Mouse (Mus musculus): Measurements from ENCODE around the gene Arid1b.

Arid1b gene

DNA sequence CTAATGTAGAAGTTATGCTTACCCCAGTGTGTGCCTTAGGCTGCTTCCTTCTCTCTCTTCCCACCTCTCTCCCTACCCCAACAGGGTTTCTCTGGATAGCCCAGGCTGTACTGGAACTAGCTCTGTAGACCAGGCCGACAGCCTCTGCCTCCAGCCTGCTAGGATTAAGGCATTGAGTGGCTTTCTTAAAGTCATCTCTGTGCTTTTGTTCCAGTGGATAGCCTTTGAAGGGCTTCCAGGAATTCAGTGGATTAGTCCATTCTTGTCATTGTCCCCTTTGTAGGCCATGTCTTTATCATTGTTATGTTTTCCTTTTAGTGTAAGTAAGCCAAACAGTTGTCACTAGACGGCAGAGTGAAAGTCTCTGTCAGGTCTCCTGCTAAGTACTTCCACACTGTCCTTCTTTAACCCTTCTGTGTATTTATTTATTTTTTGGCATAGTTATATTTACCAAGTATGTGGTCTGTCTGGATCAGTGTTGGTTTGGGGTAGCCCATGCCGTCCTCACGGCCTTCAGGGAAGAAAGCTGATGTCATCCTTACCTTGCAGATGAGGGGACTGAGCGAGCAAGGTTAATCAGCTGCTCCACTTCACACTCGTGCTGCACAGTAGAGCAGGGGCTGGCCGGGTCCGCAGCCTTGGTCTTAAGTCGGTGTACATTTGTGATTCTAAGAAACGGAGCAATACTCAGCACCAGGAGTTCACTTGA is 58.1 kb downstream of the Arid1b start:
- intact Hi-C loops (cut with DNase I) = loop anchor here (10.0 kb wide), 1 partner anchor 47 kb away; no protein-coding TSS in a partner anchor

DNA sequence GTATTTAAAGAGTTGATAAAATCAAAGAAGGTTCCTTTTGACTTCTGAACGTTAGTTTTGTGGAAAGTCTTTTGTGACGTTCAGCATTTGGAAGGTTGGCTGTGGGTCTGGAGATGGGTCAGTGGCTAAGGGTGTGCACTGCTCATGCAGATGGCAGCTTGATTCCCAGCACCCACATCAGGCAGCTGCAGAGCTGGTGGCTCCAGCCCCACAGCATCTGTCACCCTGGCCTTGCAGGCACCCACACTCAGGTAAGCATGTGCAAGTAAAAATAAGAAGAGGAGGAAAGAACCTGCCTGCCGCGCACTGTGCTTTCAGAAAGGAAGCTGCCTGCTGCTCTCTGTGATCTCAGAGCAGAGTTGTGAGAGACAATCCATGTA is 58.7 kb downstream of the Arid1b start:
- intact Hi-C loops (cut with DNase I) = loop anchor here (10.0 kb wide), 1 partner anchor 48 kb away; no protein-coding TSS in a partner anchor

- intact Hi-C loops (cut with DNase I) = loop anchor here (10.0 kb wide), 1 partner anchor 48 kb away; no protein-coding TSS in a partner anchor
Observed at GRCm38 (mm10) chr17:5053201-5053600, 59.1 kb downstream of the Arid1b start.

- intact Hi-C loops (cut with DNase I) = loop anchor here (5.0 to 10.0 kb wide), 2 partner anchors 51 to 82 kb away; no protein-coding TSS in a partner anchor
Observed at GRCm38 (mm10) chr17:5055412-5055811, 61.3 kb downstream of the Arid1b start.

- intact Hi-C loops (cut with DNase I) = loop anchor here (5.0 to 10.0 kb wide), 2 partner anchors 52 to 81 kb away; no protein-coding TSS in a partner anchor
Observed at GRCm38 (mm10) chr17:5056654-5057053, 62.5 kb downstream of the Arid1b start.

GRCm38 (mm10) chr17:5057286-5057685 is 63.2 kb downstream of the Arid1b start:
- intact Hi-C loops (cut with DNase I) = loop anchor here (5.0 to 10.0 kb wide), 2 partner anchors 52 to 80 kb away; no protein-coding TSS in a partner anchor

DNA sequence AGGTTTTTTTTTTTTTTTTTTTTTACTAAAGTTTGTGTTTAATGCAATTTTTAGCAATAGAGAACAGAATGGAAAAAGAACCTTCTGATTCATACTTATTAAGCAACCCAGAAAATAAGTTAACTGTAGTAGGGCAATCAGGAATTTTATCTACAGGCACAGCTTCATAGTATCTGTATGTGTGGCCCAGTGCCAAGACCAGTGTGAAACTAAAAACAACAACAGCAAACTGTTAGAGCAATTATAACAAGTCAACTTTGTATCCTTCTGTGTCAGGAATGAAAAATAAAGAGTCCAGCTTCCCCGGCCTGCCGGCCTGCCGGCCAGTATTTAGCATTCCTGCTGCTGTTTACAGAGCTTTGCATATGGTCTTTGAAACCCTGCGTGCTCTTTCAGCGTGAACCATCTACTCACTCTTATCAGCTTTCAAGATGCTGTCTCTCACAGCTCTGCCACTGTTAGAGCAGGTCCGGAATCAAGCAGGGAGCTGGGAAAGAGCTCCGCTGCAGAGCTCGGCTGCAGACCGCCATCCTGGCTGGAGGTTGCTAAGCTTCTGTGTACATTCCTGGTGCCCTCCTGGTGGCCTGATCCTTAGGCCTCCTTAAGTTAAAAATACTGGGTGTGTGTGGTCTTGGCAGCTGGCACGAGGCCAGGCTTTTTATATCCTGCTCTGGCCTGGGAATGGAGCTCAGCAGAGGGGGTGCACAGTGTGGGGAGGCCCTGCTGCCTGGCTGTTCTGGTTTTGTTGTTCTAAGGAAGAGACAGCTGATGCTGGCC is 64.0 kb downstream of the Arid1b start:
- intact Hi-C loops (cut with DNase I) = loop anchor here (5.0 to 10.0 kb wide), 2 partner anchors 53 to 79 kb away; no protein-coding TSS in a partner anchor

DNA sequence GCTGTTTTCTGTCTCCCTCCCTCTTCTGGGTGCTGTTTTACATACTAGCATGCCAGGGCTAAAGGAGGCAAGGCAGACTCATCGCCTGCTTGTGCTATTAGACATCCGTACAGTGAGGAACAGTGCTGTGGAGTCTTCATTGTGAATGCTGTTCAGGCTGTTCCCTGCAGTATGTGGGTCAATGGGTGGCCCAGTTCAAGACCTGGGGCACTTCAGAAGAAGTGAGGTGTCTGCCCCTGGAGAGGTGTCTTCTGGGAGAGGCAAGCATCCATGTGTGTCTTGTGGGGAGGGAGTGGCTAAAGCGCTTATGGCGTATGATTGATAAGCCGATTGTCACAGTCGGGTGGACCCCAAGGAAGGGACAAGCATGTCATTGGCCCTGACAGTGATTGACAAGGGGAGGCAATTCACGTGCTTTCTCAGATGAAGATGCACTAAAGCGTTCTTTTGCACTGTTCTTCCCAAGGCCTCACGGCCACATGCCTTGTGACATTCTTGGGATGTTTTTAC is 65.0 kb downstream of the Arid1b start:
- intact Hi-C loops (cut with DNase I) = loop anchor here (5.0 to 10.0 kb wide), 2 partner anchors 54 to 78 kb away; no protein-coding TSS in a partner anchor

- intact Hi-C loops (cut with DNase I) = no loop called here
Observed at GRCm38 (mm10) chr17:5060515-5061084, 66.5 kb downstream of the Arid1b start.

GRCm38 (mm10) chr17:5061183-5061582 is 67.1 kb downstream of the Arid1b start:
- intact Hi-C loops (cut with DNase I) = no loop called here

DNA sequence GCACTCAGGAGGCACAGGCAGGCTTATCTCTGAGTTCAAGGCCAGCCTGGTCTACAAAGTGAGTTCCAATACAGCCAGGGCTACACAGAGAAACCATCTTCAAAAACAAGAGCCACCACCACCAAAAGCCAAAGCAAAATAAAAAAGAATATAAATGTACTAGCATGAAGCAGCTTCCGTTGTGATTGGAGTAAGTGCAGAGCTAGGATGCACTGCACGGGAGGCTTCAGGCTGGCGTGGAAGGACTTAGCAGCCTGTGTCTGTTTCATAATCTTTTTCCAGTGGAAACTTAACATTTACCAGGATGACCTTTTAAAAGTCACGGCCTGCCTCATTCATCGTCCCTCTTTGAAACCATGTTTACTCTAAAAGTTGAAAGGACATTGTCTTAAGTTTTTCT is 67.5 kb downstream of the Arid1b start:
- intact Hi-C loops (cut with DNase I) = no loop called here

- intact Hi-C loops (cut with DNase I) = no loop called here
Observed at GRCm38 (mm10) chr17:5063471-5064176, 69.5 kb downstream of the Arid1b start.

- intact Hi-C loops (cut with DNase I) = loop anchor here (5.0 kb wide), 1 partner anchor 123 kb away; no protein-coding TSS in a partner anchor
Observed at GRCm38 (mm10) chr17:5064777-5065176, 70.6 kb downstream of the Arid1b start.

DNA sequence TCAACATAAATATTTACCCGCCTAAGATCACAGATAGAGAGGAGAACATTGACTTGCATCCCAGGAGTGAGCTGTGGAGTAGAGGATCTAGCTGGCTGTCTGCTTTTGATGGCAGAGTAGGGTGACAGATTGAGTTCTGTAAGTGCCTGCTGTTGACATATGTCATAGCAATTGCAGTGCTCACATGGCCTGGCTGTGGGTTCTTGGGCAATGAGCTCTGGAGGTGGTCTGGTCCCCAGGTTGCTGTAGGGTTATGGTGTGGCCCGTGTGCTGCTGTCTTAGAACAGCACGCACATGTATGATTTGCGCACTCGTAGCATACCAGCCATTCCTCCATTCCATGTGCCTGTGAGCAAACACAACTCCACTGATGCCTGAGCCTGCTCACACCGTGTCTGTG is 71.1 kb downstream of the Arid1b start:
- intact Hi-C loops (cut with DNase I) = loop anchor here (5.0 kb wide), 1 partner anchor 122 kb away; no protein-coding TSS in a partner anchor

DNA sequence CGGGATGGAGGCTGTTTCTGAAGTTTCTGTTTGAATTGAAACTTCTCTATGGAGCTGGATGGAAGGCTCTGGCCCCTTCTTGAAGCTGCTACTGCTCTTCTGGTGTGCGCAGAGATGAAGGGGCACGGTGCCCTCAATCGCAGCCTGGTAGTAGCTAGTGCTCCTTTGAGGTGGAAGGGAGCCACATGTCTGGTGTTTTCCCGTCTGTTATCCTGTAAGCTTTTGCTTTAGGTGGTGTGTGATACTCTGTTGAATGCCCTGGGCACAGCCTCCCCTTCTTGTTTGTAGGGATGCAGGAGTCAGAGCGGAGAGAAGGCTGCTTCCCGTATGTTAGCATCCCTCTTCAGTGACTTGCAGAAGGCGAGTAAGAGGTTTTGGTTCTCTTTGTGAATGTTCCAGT is 72.7 kb downstream of the Arid1b start:
- intact Hi-C loops (cut with DNase I) = loop anchor here (5.0 kb wide), 1 partner anchor 120 kb away; no protein-coding TSS in a partner anchor

- intact Hi-C loops (cut with DNase I) = loop anchor here (5.0 kb wide), 1 partner anchor 120 kb away; no protein-coding TSS in a partner anchor
Observed at GRCm38 (mm10) chr17:5067264-5067663, 73.1 kb downstream of the Arid1b start.

GRCm38 (mm10) chr17:5070399-5070798 is 76.3 kb downstream of the Arid1b start:
- intact Hi-C loops (cut with DNase I) = no loop called here

- intact Hi-C loops (cut with DNase I) = no loop called here
Observed at GRCm38 (mm10) chr17:5072539-5072938, 78.4 kb downstream of the Arid1b start.

- intact Hi-C loops (cut with DNase I) = no loop called here
Observed at GRCm38 (mm10) chr17:5074752-5075506, 80.8 kb downstream of the Arid1b start.

- intact Hi-C loops (cut with DNase I) = no loop called here
Observed at GRCm38 (mm10) chr17:5077996-5078395, 83.9 kb downstream of the Arid1b start.
